Mouse (Mus musculus) erythroblast, embryonic 14.5 days (primary cell): ENCODE data around the gene Gpr137. TPM values are rescaled to one million over a fixed set of nuclear protein-coding genes. Genes with fewer than 3 reads are reported as not detected.

Experiments used
- H3K27me3 ChIP-seq: 2 replicates; pipeline ENCODE4 v1.6.1; 2012; ENCODE audit warnings: inconsistent platforms; ENCODE audit not compliant: control insufficient read depth
- H3K36me3 ChIP-seq: 2 replicates; pipeline ENCODE4 v1.6.1; 2012; ENCODE audit warnings: mild to moderate bottlenecking, inconsistent platforms; ENCODE audit not compliant: control insufficient read depth
- H3K4me1 ChIP-seq: 2 replicates; pipeline ENCODE4 v1.6.1; 2012; ENCODE audit warnings: inconsistent platforms; ENCODE audit not compliant: control insufficient read depth
- H3K4me3 ChIP-seq: replicated peaks from 2 replicates; pipeline ENCODE3; 2012; ENCODE audit warnings: moderate library complexity, mild to moderate bottlenecking, inconsistent platforms
- H3K9me3 ChIP-seq: 2 replicates; pipeline ENCODE4 v1.6.1; 2012; ENCODE audit warnings: low read length, inconsistent platforms, mixed read lengths; ENCODE audit not compliant: control insufficient read depth
- GATA1 ChIP-seq: IDR thresholded peaks from 2 replicates; pipeline ENCODE4 v1.6.1; 2012; ENCODE audit warnings: low read length, inconsistent platforms, mixed read lengths
- TAL1 ChIP-seq: IDR thresholded peaks from 3 replicates; pipeline ENCODE4 v1.6.1; 2012; ENCODE audit warnings: low read length, inconsistent platforms, mixed read lengths
- polyA plus RNA-seq: library from polyadenylated mRNA; stranded (reverse); fragments of >175 nt; gene quantifications from 2 replicates; pipeline ENCODE4 v1.2.3, GENCODE M21; 2012

Gpr137 gene
- polyA plus RNA-seq, 1 experiment: 1.5 TPM

GRCm38 (mm10) chr19:6968491-6969271 lies 26.4 kb upstream of the Gpr137 start:
- H3K27me3 ChIP-seq: peaks cover 20% of the 10 kb centered on the region
- peak overlapping the region; percentile 70 for H3K4me3 ChIP-seq
- H3K36me3 ChIP-seq: peaks cover 5% of the 10 kb centered on the region; the same call in 1 of the 2 replicates
- H3K4me1 ChIP-seq: peaks cover 79% of the 10 kb centered on the region
- TF ChIP-seq GATA1 (no peak), TAL1 (no peak)
- H3K9me3 ChIP-seq: no peaks in the 10 kb centered on the region

- Histone ChIP-seq H3K4me1 (peaks cover 24% of the 10 kb centered on the region), H3K9me3 (no peaks in the 10 kb centered on the region), H3K36me3 (peaks cover 35% of the 10 kb centered on the region), H3K4me3 (no peak overlapping the region), H3K27me3 (no peaks in the 10 kb centered on the region)
- TF ChIP-seq GATA1: no peak
- TF ChIP-seq TAL1: no peak
These were observed 14.2 kb upstream of the Gpr137 start for GRCm38 (mm10) chr19:6956461-6956860.

- Histone ChIP-seq H3K9me3 (no peaks in the 10 kb centered on the region), H3K27me3 (no peaks in the 10 kb centered on the region), H3K4me1 (peaks cover 35% of the 10 kb centered on the region), H3K4me3 (no peak overlapping the region), H3K36me3 (peaks cover 35% of the 10 kb centered on the region)
- TF ChIP-seq TAL1 (no peak), GATA1 (no peak)
These were observed 13.1 kb upstream of the Gpr137 start for GRCm38 (mm10) chr19:6955424-6955823.

- H3K27me3 ChIP-seq: no peaks in the 10 kb centered on the region
- H3K36me3 ChIP-seq: peaks cover 31% of the 10 kb centered on the region
- H3K4me1 ChIP-seq: peaks cover 49% of the 10 kb centered on the region
- no peak for TF ChIP-seq TAL1
- no peaks in the 10 kb centered on the region for H3K9me3 ChIP-seq
- H3K4me3 ChIP-seq: no peak overlapping the region
These were observed 11.8 kb upstream of the Gpr137 start for GRCm38 (mm10) chr19:6954046-6954445.

- peaks cover 52% of the 10 kb centered on the region for H3K4me1 ChIP-seq
- no peaks in the 10 kb centered on the region for H3K9me3 ChIP-seq
- peak; percentile 34; the same call in 1 of the 2 replicates for TF ChIP-seq GATA1
- TF ChIP-seq TAL1: no peak
- H3K4me3 ChIP-seq: peak overlapping the region; percentile 72
- H3K27me3 ChIP-seq: no peaks in the 10 kb centered on the region
- peaks cover 27% of the 10 kb centered on the region for H3K36me3 ChIP-seq
These were observed 10.4 kb upstream of the Gpr137 start for GRCm38 (mm10) chr19:6952712-6953037.

GRCm38 (mm10) chr19:6951994-6952711 lies 9.9 kb upstream of the Gpr137 start:
- Histone ChIP-seq H3K27me3 (no peaks in the 10 kb centered on the region), H3K4me1 (peaks cover 53% of the 10 kb centered on the region), H3K4me3 (peak overlapping the region; percentile 72), H3K36me3 (peaks cover 24% of the 10 kb centered on the region), H3K9me3 (no peaks in the 10 kb centered on the region)
- TF ChIP-seq GATA1: no peak
- no peak for TF ChIP-seq TAL1

GRCm38 (mm10) chr19:6951381-6951968 lies 9.2 kb upstream of the Gpr137 start:
- no peaks in the 10 kb centered on the region for H3K9me3 ChIP-seq
- peak overlapping the region; percentile 72 for H3K4me3 ChIP-seq
- TF ChIP-seq TAL1 (no peak), GATA1 (no peak)
- H3K36me3 ChIP-seq: peaks cover 27% of the 10 kb centered on the region
- H3K27me3 ChIP-seq: no peaks in the 10 kb centered on the region
- H3K4me1 ChIP-seq: peaks cover 54% of the 10 kb centered on the region

GRCm38 (mm10) chr19:6950613-6951153 lies 8.4 kb upstream of the Gpr137 start:
- Histone ChIP-seq H3K4me3 (peak overlapping the region; percentile 72), H3K27me3 (no peaks in the 10 kb centered on the region), H3K4me1 (peaks cover 58% of the 10 kb centered on the region), H3K36me3 (peaks cover 30% of the 10 kb centered on the region), H3K9me3 (no peaks in the 10 kb centered on the region)
- TF ChIP-seq TAL1 (no peak), GATA1 (no peak)

GRCm38 (mm10) chr19:6949951-6950350 lies 7.7 kb upstream of the Gpr137 start:
- Histone ChIP-seq H3K9me3 (no peaks in the 10 kb centered on the region), H3K4me1 (peaks cover 61% of the 10 kb centered on the region), H3K27me3 (no peaks in the 10 kb centered on the region), H3K4me3 (peak overlapping the region; percentile 72), H3K36me3 (peaks cover 30% of the 10 kb centered on the region)
- TF ChIP-seq GATA1 (no peak), TAL1 (no peak)
